Mouse (Mus musculus) liver, embryonic 16.5 days (tissue): ENCODE data around the gene Wdr83. TPM values are rescaled to one million over a fixed set of nuclear protein-coding genes. Genes with fewer than 3 reads are reported as not detected.

Source experiments
- ATAC-seq: fragments of 200-750 bp; cut with Nextera tagmentation; 2 replicates; pipeline ENCODE4 v1.8.0; 2017; ENCODE audit warnings: low read depth, mild to moderate bottlenecking, moderate number of reproducible peaks, moderate library complexity
- H3K27ac ChIP-seq: fragments of 300-500 bp; sonication (generic); 2 replicates; pipeline ENCODE4 v1.5.1; 2014; ENCODE audit warnings: mild to moderate bottlenecking, low read length
- H3K27me3 ChIP-seq: fragments of 300-500 bp; sonication (generic); 2 replicates; pipeline ENCODE4 v1.6.1; 2014; ENCODE audit warnings: low read depth, low read length, mixed read lengths; ENCODE audit not compliant: control insufficient read depth, insufficient read depth
- H3K36me3 ChIP-seq: fragments of 300-500 bp; sonication (generic); 2 replicates; pipeline ENCODE4 v1.6.1; 2014; ENCODE audit warnings: mild to moderate bottlenecking; ENCODE audit not compliant: control insufficient read depth, insufficient read depth
- H3K4me1 ChIP-seq: fragments of 300-500 bp; sonication (generic); 2 replicates; pipeline ENCODE4 v1.6.1; 2014; ENCODE audit warnings: low read depth, low read length, mixed read lengths; ENCODE audit not compliant: control insufficient read depth
- H3K4me2 ChIP-seq: fragments of 300-500 bp; sonication (generic); 2 replicates; pipeline ENCODE4 v1.6.1; 2014; ENCODE audit warnings: low read depth, low read length, mixed read lengths
- H3K4me3 ChIP-seq: fragments of 300-500 bp; sonication (generic); 2 replicates; pipeline ENCODE4 v1.5.1; 2014; ENCODE audit warnings: low read depth, mild to moderate bottlenecking, low read length
- H3K9ac ChIP-seq: fragments of 300-500 bp; sonication (generic); 2 replicates; pipeline ENCODE4 v1.6.1; 2014; ENCODE audit warnings: low read depth, low read length
- H3K9me3 ChIP-seq: fragments of 300-500 bp; sonication (generic); replicated peaks from 2 replicates; pipeline ENCODE4 v1.6.1; 2016; ENCODE audit warnings: low read length; ENCODE audit not compliant: control insufficient read depth
- WGBS: fragments of 180-500 bp; shearing (Covaris S2); extraction: QIAGEN DNeasy Blood & Tissue Kit; methylation state at CpG from one replicate; pipeline ENCODE4 v1.1.7; 2014; ENCODE audit not compliant: insufficient replicate concordance; 5-methylcytosine and 5-hydroxymethylcytosine counted together
- polyA plus RNA-seq: library from polyadenylated mRNA; unstranded; fragments of >200 nt; fragmentation: Nextera tagmentation; extraction: Ambion mirVana; gene quantifications from 2 replicates; pipeline ENCODE4 v1.2.1, GENCODE M21; 2015

Gene Wdr83
- polyA plus RNA-seq, 1 experiment from 2014 or later: 22.0 TPM

- no peak overlapping the region for H3K4me3 ChIP-seq
- ATAC-seq: no peak
- no peak overlapping the region for H3K27ac ChIP-seq
- H3K9me3 ChIP-seq: peaks cover 4% of the 10 kb centered on the region
- H3K4me2 ChIP-seq: no peak overlapping the region
- WGBS: 83% methylated on average over 4 of the region's 4 CpGs
- peaks cover 12% of the 10 kb centered on the region for H3K36me3 ChIP-seq
- H3K9ac ChIP-seq: no peak overlapping the region
- no peaks in the 10 kb centered on the region for H3K4me1 ChIP-seq
- no peaks in the 10 kb centered on the region for H3K27me3 ChIP-seq
Observed at GRCm38 (mm10) chr8:85096850-85097249, 15.7 kb upstream of the Wdr83 start.

DNA sequence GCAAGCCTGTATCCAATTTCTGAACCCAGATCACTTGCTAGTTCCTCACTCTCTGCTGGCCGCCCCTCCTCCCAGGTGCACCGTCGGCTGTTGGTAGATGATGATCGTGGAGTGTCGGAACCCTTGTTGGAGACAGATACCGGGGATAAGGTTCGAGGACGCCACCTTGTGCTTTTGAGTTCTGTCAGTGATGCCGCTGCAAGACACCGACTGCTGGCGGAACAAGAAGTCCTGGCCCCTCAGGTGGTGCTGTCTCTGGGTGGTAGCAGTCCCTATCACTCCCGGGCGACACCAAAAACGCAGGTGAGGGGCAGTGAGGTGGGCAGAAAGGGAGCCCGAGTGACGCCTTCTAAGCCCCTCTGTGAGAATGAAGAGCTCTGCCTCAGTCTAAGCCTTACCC, 15.1 kb upstream of the Wdr83 start:
- Histone ChIP-seq H3K4me1 (no peaks in the 10 kb centered on the region), H3K4me2 (no peak overlapping the region), H3K9me3 (no peaks in the 10 kb centered on the region), H3K4me3 (no peak overlapping the region), H3K27ac (no peak overlapping the region), H3K36me3 (peaks cover 12% of the 10 kb centered on the region), H3K9ac (no peak overlapping the region), H3K27me3 (no peaks in the 10 kb centered on the region)
- WGBS: 81% methylated on average over 16 of the region's 16 CpGs
- no peak for ATAC-seq

GRCm38 (mm10) chr8:85095566-85095965, 14.5 kb upstream of the Wdr83 start:
- Histone ChIP-seq H3K36me3 (peaks cover 12% of the 10 kb centered on the region), H3K9me3 (no peaks in the 10 kb centered on the region), H3K9ac (no peak overlapping the region), H3K4me2 (no peak overlapping the region), H3K27ac (no peak overlapping the region), H3K27me3 (no peaks in the 10 kb centered on the region), H3K4me1 (no peaks in the 10 kb centered on the region), H3K4me3 (no peak overlapping the region)
- ATAC-seq: no peak
- WGBS: 83% methylated on average over 7 of the region's 7 CpGs

GRCm38 (mm10) chr8:85095051-85095450, 13.9 kb upstream of the Wdr83 start:
- Histone ChIP-seq H3K4me2 (no peak overlapping the region), H3K4me1 (no peaks in the 10 kb centered on the region), H3K27ac (no peak overlapping the region), H3K27me3 (no peaks in the 10 kb centered on the region), H3K4me3 (no peak overlapping the region), H3K9ac (no peak overlapping the region), H3K36me3 (peaks cover 12% of the 10 kb centered on the region), H3K9me3 (no peaks in the 10 kb centered on the region)
- WGBS: 78% methylated on average over 13 of the region's 13 CpGs
- no peak for ATAC-seq

- Histone ChIP-seq H3K27me3 (no peaks in the 10 kb centered on the region), H3K36me3 (peaks cover 8% of the 10 kb centered on the region), H3K27ac (no peak overlapping the region), H3K4me3 (no peak overlapping the region), H3K4me2 (no peak overlapping the region), H3K9ac (no peak overlapping the region), H3K9me3 (no peaks in the 10 kb centered on the region), H3K4me1 (no peaks in the 10 kb centered on the region)
- ATAC-seq: no peak
- WGBS: 65% methylated on average over 21 of the region's 21 CpGs
Observed at GRCm38 (mm10) chr8:85091526-85092090, 10.5 kb upstream of the Wdr83 start.

DNA sequence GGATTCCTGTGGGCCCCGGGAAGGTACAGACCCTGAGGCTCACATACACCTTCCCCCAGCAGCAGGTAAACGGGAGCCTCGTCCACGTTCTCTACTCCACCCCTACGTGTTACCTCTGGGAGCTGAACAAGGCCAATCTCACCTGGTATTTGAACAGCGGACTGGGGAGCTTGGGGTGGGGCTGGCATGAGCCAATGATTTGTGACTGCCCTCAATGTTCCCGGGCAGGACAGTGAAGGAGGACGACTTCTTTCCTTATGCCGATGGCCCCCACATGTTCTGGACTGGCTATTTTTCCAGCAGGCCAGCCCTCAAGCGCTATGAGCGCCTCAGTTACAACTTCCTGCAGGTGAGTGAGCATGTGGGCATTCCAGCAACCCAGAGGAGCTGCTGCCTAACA, 9.8 kb upstream of the Wdr83 start:
- H3K27me3 ChIP-seq: no peaks in the 10 kb centered on the region
- H3K27ac ChIP-seq: no peak overlapping the region
- no peaks in the 10 kb centered on the region for H3K4me1 ChIP-seq
- H3K9me3 ChIP-seq: no peaks in the 10 kb centered on the region
- WGBS: 85% methylated on average over 11 of the region's 11 CpGs
- H3K4me2 ChIP-seq: no peak overlapping the region
- H3K36me3 ChIP-seq: peaks cover 8% of the 10 kb centered on the region
- H3K9ac ChIP-seq: no peak overlapping the region
- no peak for ATAC-seq
- no peak overlapping the region for H3K4me3 ChIP-seq

DNA sequence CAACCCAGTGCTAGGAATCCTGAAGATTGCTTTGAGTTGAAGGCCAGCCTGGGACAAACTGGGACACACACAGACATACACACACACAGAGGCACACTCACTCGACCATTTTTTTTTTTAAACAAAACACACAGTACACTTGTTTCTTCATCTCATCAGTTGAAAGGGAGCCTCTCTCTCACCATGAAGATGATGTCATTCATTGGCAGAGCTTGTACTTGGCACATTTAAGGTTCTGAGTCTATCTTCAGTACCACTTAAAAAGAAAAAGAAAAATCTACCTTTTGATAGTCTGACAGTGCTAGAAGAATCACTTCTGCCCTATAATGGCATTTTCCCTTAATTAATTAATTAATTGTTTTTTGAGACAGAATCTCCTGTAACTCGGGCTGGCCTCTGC, 7.7 kb upstream of the Wdr83 start:
- WGBS: 61% methylated on average over 2 of the region's 2 CpGs
- Histone ChIP-seq H3K9me3 (no peaks in the 10 kb centered on the region), H3K4me1 (peaks cover 6% of the 10 kb centered on the region), H3K4me3 (no peak overlapping the region), H3K9ac (no peak overlapping the region), H3K4me2 (no peak overlapping the region), H3K36me3 (peaks cover 11% of the 10 kb centered on the region), H3K27me3 (no peaks in the 10 kb centered on the region), H3K27ac (no peak overlapping the region)
- no peak for ATAC-seq

- H3K9ac ChIP-seq: no peak overlapping the region
- H3K27me3 ChIP-seq: no peaks in the 10 kb centered on the region
- whole genome bisulfite sequencing: 70% methylated on average over 3 of the region's 3 CpGs
- H3K4me2 ChIP-seq: no peak overlapping the region
- peaks cover 11% of the 10 kb centered on the region for H3K36me3 ChIP-seq
- no peaks in the 10 kb centered on the region for H3K9me3 ChIP-seq
- no peak for ATAC-seq
- no peak overlapping the region for H3K27ac ChIP-seq
- H3K4me1 ChIP-seq: peaks cover 26% of the 10 kb centered on the region
- no peak overlapping the region for H3K4me3 ChIP-seq
Observed at GRCm38 (mm10) chr8:85086238-85086637, 5.1 kb upstream of the Wdr83 start.

DNA sequence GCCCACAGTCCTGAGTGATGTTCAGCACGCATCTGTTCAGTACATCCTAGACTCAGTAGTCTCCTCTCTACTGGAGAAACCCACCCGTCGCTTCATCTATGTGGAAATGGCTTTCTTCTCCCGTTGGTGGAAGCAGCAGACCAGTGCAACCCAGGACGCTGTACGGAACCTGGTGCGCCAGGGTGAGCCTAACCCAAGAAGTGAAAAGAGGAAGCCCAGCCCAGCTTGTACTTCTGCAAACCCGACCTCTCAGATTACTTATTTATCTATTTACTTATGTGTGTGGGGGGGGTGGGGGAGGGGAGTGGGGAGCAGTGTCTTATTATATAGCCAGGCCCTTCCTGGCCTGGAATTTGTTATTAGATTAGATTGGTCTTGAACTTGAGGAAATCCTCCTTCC, 3.5 kb upstream of the Wdr83 start:
- peaks cover 32% of the 10 kb centered on the region for H3K4me1 ChIP-seq
- peak overlapping the region; percentile 91 for H3K4me2 ChIP-seq
- no peaks in the 10 kb centered on the region for H3K27me3 ChIP-seq
- peak overlapping the region; percentile 78 for H3K4me3 ChIP-seq
- H3K9ac ChIP-seq: no peak overlapping the region
- H3K36me3 ChIP-seq: peaks cover 11% of the 10 kb centered on the region
- ATAC-seq: no peak
- H3K27ac ChIP-seq: no peak overlapping the region
- 49% methylated on average over 8 of the region's 8 CpGs for WGBS
- no peaks in the 10 kb centered on the region for H3K9me3 ChIP-seq
